Mouse (Mus musculus) cerebellum, postnatal 36 days (tissue): ENCODE data around the gene Ndufs7.

ENCODE experiments used
- DNase-seq, 2 experiments: peaks; one replicate each; pipeline ENCODE4 v3.0.0; 2021 to 2022; ENCODE audit warnings: mixed read lengths in 2 of 2

Gene Ndufs7

GRCm38 (mm10) chr10:80295618-80296425, 46.9 kb downstream of the Ndufs7 start, which contains the start of gene Apc2:
Gene Apc2 (plus strand): TSS chr10:80295977.
- DNase-seq = peak; percentile 80 to 84

- peak in 1 of 2 experiments; percentile 23 for DNase-seq
Measured at GRCm38 (mm10) chr10:80296824-80297223, 47.9 kb downstream of the Ndufs7 start.

GRCm38 (mm10) chr10:80297526-80298133, 48.7 kb downstream of the Ndufs7 start:
- peak in 1 of 2 experiments; percentile 30 for DNase-seq

- peak; percentile 93 to 96 for DNase-seq
Measured at GRCm38 (mm10) chr10:80298571-80299281, 49.8 kb downstream of the Ndufs7 start.

- no peak for DNase-seq
Measured at GRCm38 (mm10) chr10:80299301-80299700, 50.4 kb downstream of the Ndufs7 start.

GRCm38 (mm10) chr10:80299824-80300223, 50.9 kb downstream of the Ndufs7 start:
- DNase-seq = no peak

- DNase-seq = no peak
Measured at GRCm38 (mm10) chr10:80300672-80301181, 51.8 kb downstream of the Ndufs7 start.

- DNase-seq = no peak
Measured at GRCm38 (mm10) chr10:80301256-80302081, 52.5 kb downstream of the Ndufs7 start.

GRCm38 (mm10) chr10:80302082-80302355, 53.1 kb downstream of the Ndufs7 start:
- no peak for DNase-seq

- peak in 1 of 2 experiments; percentile 55 for DNase-seq
Measured at GRCm38 (mm10) chr10:80302471-80302881, 53.6 kb downstream of the Ndufs7 start.

- no peak for DNase-seq
Measured at GRCm38 (mm10) chr10:80304458-80304857, 55.5 kb downstream of the Ndufs7 start.

- no peak for DNase-seq
Measured at GRCm38 (mm10) chr10:80304862-80305261, 55.9 kb downstream of the Ndufs7 start.
